Mouse (Mus musculus) heart, adult 2 months (tissue): ENCODE data around the gene Tbc1d30. TPM values are rescaled to one million over a fixed set of nuclear protein-coding genes. Genes with fewer than 3 reads are reported as not detected.
A peak's percentile ranks its signal among the peaks of the same experiment; 100 is the strongest.

Source experiments
- DNase-seq, 2 experiments: peaks; one replicate each; pipeline ENCODE4 v3.0.0; 2021
- H3K27ac ChIP-seq: fragments of 200-600 bp; 2 replicates; pipeline ENCODE4 v1.8.1; 2022
- H3K27me3 ChIP-seq: fragments of 200-500 bp; 2 replicates; pipeline ENCODE4 v1.6.1; 2012; ENCODE audit warnings: mild to moderate bottlenecking, low read length, inconsistent platforms, mixed read lengths; ENCODE audit not compliant: control insufficient read depth, insufficient read depth
- H3K36me3 ChIP-seq: fragments of 200-500 bp; 2 replicates; pipeline ENCODE4 v1.6.1; 2012; ENCODE audit warnings: low read length, inconsistent platforms; ENCODE audit not compliant: control insufficient read depth, insufficient read depth
- H3K4me1 ChIP-seq: fragments of 200-500 bp; 2 replicates; pipeline ENCODE4 v1.6.1; 2011; ENCODE audit warnings: low read length; ENCODE audit not compliant: control insufficient read depth, insufficient read depth
- H3K4me3 ChIP-seq: fragments of 200-600 bp; 2 replicates; pipeline ENCODE4 v1.8.1; 2022
- H3K79me2 ChIP-seq: fragments of 200-500 bp; replicated peaks from 2 replicates; pipeline ENCODE4 v1.6.1; 2012; ENCODE audit warnings: mild to moderate bottlenecking, inconsistent platforms, low read length, moderate library complexity, mixed read lengths; ENCODE audit not compliant: control insufficient read depth, insufficient read depth
- H3K9ac ChIP-seq: fragments of 200-500 bp; 2 replicates; pipeline ENCODE4 v1.6.1; 2012; ENCODE audit warnings: low read depth, mild to moderate bottlenecking, control low read depth, inconsistent platforms, low read length, mixed read lengths
- CTCF ChIP-seq: fragments of 200-600 bp; IDR thresholded peaks from 2 replicates; pipeline ENCODE4 v1.8.1; 2022; ENCODE audit warnings: antibody characterized with exemption, mild to moderate bottlenecking, moderate library complexity
- EP300 ChIP-seq: fragments of 200-500 bp; IDR thresholded peaks from 2 replicates; pipeline ENCODE4 v1.6.1; 2011; ENCODE audit warnings: low read depth, low read length, control low read depth; ENCODE audit not compliant: insufficient read depth
- POLR2A ChIP-seq: fragments of 200-500 bp; IDR thresholded peaks from 2 replicates; pipeline ENCODE4 v1.6.1; 2011; ENCODE audit warnings: mild to moderate bottlenecking, low read depth, low read length, control low read depth; ENCODE audit not compliant: insufficient read depth
- WGBS: fragments of 180-500 bp; shearing (Covaris S2); methylation state at CpG from one replicate; pipeline ENCODE4 v1.1.7; 2018; 5-methylcytosine and 5-hydroxymethylcytosine counted together
- intact Hi-C: fragments of 180-260 bp; cut with DNase I; formaldehyde crosslinking; loops from one replicate; pipeline ENCODE4 v1.15.1; 2025
- polyA plus RNA-seq: library from polyadenylated mRNA; depleted of rRNA; stranded (reverse); fragments of >200 nt; gene quantifications from 2 replicates; pipeline ENCODE4 v1.2.3, GENCODE M21; 2012
- total RNA-seq, 2 experiments: library from RNA; stranded (reverse); gene quantifications; 2 replicates each; pipeline ENCODE4 v1.2.3; 2021

Gene Tbc1d30
- total and polyA plus RNA-seq, 3 experiments = 0.61 to 1.9 (median 1.8) TPM

GRCm38 (mm10) chr10:121263520-121264203, 87.4 kb downstream of the Tbc1d30 start:
- no peaks in the 10 kb centered on the region for H3K79me2 ChIP-seq
- H3K4me3 ChIP-seq = no peak overlapping the region
- TF ChIP-seq POLR2A (no peak), CTCF (no peak), EP300 (no peak)
- intact Hi-C loops = no loop called here
- no peak overlapping the region for H3K9ac ChIP-seq
- H3K27ac ChIP-seq = no peak overlapping the region
- H3K36me3 ChIP-seq = no peaks in the 10 kb centered on the region
- no peaks in the 10 kb centered on the region for H3K4me1 ChIP-seq
- WGBS = 73% methylated on average over 21 of the region's 21 CpGs
- no peak for DNase-seq
- no peaks in the 10 kb centered on the region for H3K27me3 ChIP-seq

GRCm38 (mm10) chr10:121262206-121262605, 88.9 kb downstream of the Tbc1d30 start:
- TF ChIP-seq POLR2A (no peak), EP300 (no peak)
- H3K27me3 ChIP-seq = no peaks in the 10 kb centered on the region
- 86% methylated on average over 8 of the region's 8 CpGs for WGBS
- no peak overlapping the region for H3K4me3 ChIP-seq
- H3K4me1 ChIP-seq = no peaks in the 10 kb centered on the region
- no peak for DNase-seq
- H3K36me3 ChIP-seq = no peaks in the 10 kb centered on the region
- H3K9ac ChIP-seq = no peak overlapping the region
- H3K27ac ChIP-seq = no peak overlapping the region
- H3K79me2 ChIP-seq = no peaks in the 10 kb centered on the region
- intact Hi-C loops = no loop called here

GRCm38 (mm10) chr10:121261036-121261592, 90.0 kb downstream of the Tbc1d30 start:
- no peaks in the 10 kb centered on the region for H3K27me3 ChIP-seq
- H3K4me1 ChIP-seq = no peaks in the 10 kb centered on the region
- TF ChIP-seq POLR2A (no peak), CTCF (no peak), EP300 (no peak)
- H3K36me3 ChIP-seq = no peaks in the 10 kb centered on the region
- no peak for DNase-seq
- 88% methylated on average over 6 of the region's 6 CpGs for WGBS
- H3K4me3 ChIP-seq = no peak overlapping the region
- intact Hi-C loops = no loop called here
- no peak overlapping the region for H3K27ac ChIP-seq
- H3K9ac ChIP-seq = no peak overlapping the region
- H3K79me2 ChIP-seq = no peaks in the 10 kb centered on the region

DNA sequence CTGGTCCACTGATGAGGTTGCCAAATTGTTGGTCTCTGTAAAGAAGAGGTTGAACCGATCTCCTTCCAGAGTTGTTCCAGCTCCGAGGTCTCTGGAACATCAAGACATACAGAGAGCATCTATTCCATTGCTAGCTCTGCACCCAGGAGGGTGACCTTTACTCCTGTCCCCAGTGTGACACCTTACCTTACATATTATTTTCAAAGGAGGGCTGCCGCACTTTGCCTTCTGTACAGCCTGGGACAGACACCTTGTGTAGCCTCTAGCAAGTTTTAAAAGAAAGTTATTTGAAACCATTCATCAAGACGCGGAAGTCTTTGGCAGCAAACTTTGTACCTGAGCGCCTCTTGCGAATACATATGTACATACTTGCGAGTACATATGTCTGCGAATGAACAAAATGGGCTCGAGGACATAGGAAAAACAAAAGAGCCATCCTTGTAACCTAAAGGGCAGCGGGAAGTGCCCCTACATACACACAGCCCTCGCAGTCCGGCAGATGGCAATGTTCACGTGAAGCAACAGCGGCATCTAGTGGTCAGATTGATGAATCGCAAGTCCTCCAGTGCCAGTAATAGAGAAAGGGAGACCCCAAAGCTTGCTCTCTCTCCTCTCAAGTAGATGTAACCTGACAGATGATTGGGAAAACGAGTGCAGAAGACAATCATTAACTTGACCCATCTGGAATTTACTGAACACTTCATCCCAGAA, 94.8 kb downstream of the Tbc1d30 start:
- H3K27ac ChIP-seq = no peak overlapping the region
- no peak overlapping the region for H3K4me3 ChIP-seq
- no peak overlapping the region for H3K9ac ChIP-seq
- H3K27me3 ChIP-seq = no peaks in the 10 kb centered on the region
- no peak; the same call in 1 of the 2 replicates for TF ChIP-seq CTCF
- peak; percentile 92 for TF ChIP-seq EP300
- no peaks in the 10 kb centered on the region; the same call in 1 of the 2 replicates for H3K4me1 ChIP-seq
- intact Hi-C loops = loop anchor here (1.0 to 10.0 kb wide), 5 partner anchors 132 to 1011 kb away; no protein-coding TSS in a partner anchor
- DNase-seq = peak; percentile 51 to 62
- WGBS = 24% methylated on average over 17 of the region's 17 CpGs
- no peaks in the 10 kb centered on the region for H3K79me2 ChIP-seq
- H3K36me3 ChIP-seq = no peaks in the 10 kb centered on the region

DNA sequence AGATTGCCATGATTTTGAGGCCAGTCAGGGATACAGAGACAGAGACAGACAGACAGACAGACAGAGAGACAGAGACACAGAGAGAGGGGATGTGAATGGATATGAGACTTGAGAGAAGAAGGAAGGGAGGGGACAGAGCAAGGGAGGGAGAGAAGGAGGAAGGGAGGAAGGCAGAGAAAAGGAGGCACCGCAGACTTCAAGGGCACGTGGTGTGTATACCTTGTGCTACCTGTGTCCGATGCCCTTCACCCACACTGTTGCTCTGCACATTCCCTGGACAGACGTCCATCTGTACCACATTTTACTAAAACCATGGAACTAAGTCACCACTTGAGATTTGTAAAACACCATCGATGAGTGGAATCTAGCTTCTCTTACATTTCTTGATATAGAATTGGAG, 95.6 kb downstream of the Tbc1d30 start:
- Histone ChIP-seq H3K27ac (no peak overlapping the region), H3K9ac (no peak overlapping the region), H3K4me3 (no peak overlapping the region), H3K4me1 (peaks cover 1% of the 10 kb centered on the region; the same call in 1 of the 2 replicates), H3K79me2 (no peaks in the 10 kb centered on the region), H3K36me3 (no peaks in the 10 kb centered on the region), H3K27me3 (no peaks in the 10 kb centered on the region)
- intact Hi-C loops = loop anchor here (10.0 kb wide), 2 partner anchors 391 to 1011 kb away; no protein-coding TSS in a partner anchor
- DNase-seq = no peak
- 92% methylated on average over 5 of the region's 5 CpGs for WGBS
- TF ChIP-seq CTCF = no peak
- no peak for TF ChIP-seq POLR2A
- no peak for TF ChIP-seq EP300

GRCm38 (mm10) chr10:121254343-121254742, 96.7 kb downstream of the Tbc1d30 start:
- no peak overlapping the region for H3K4me3 ChIP-seq
- peaks cover 1% of the 10 kb centered on the region; the same call in 1 of the 2 replicates for H3K4me1 ChIP-seq
- no peak overlapping the region for H3K9ac ChIP-seq
- TF ChIP-seq CTCF = no peak
- 83% methylated on average over 8 of the region's 8 CpGs for WGBS
- no peaks in the 10 kb centered on the region for H3K36me3 ChIP-seq
- H3K79me2 ChIP-seq = no peaks in the 10 kb centered on the region
- no peak for DNase-seq
- H3K27ac ChIP-seq = no peak overlapping the region
- intact Hi-C loops = loop anchor here (10.0 kb wide), 2 partner anchors 390 to 1010 kb away; no protein-coding TSS in a partner anchor
- H3K27me3 ChIP-seq = no peaks in the 10 kb centered on the region
